Mouse (Mus musculus) forebrain, embryonic 15.5 days (tissue): ENCODE measurements around the gene Myo1a. TPM values are rescaled to one million over a fixed set of nuclear protein-coding genes. Genes with fewer than 3 reads are reported as not detected.

Experiments
- ATAC-seq: fragments of 200-750 bp; cut with Nextera tagmentation; replicated peaks from 2 replicates; pipeline ENCODE4 v1.8.0; 2017; ENCODE audit warnings: mild to moderate bottlenecking, moderate TSS enrichment, moderate library complexity
- H3K27ac ChIP-seq: fragments of 300-500 bp; sonication (generic); replicated peaks from 2 replicates; pipeline ENCODE4 v1.5.1; 2015; ENCODE audit warnings: mild to moderate bottlenecking, inconsistent platforms
- H3K27me3 ChIP-seq: fragments of 300-500 bp; sonication (generic); 2 replicates; pipeline ENCODE4 v1.6.1; 2015; ENCODE audit warnings: inconsistent platforms
- H3K36me3 ChIP-seq: fragments of 300-500 bp; sonication (generic); 2 replicates; pipeline ENCODE4 v1.6.1; 2015; ENCODE audit warnings: mild to moderate bottlenecking, inconsistent platforms
- H3K4me1 ChIP-seq: fragments of 300-500 bp; sonication (generic); 2 replicates; pipeline ENCODE4 v1.6.1; 2015; ENCODE audit warnings: inconsistent platforms
- H3K4me2 ChIP-seq: fragments of 300-500 bp; sonication (generic); replicated peaks from 2 replicates; pipeline ENCODE4 v1.6.1; 2015; ENCODE audit warnings: mild to moderate bottlenecking, inconsistent platforms
- H3K4me3 ChIP-seq: fragments of 300-500 bp; sonication (generic); 2 replicates; pipeline ENCODE4 v1.5.1; 2015; ENCODE audit warnings: mild to moderate bottlenecking, inconsistent platforms
- H3K9ac ChIP-seq: fragments of 300-500 bp; sonication (generic); replicated peaks from 2 replicates; pipeline ENCODE4 v1.6.1; 2015; ENCODE audit warnings: mild to moderate bottlenecking, inconsistent platforms
- H3K9me3 ChIP-seq: fragments of 300-500 bp; sonication (generic); 2 replicates; pipeline ENCODE4 v1.6.1; 2016; ENCODE audit warnings: inconsistent platforms
- whole genome bisulfite sequencing: fragments of 180-500 bp; shearing (Covaris S2); methylation state at CpG from one replicate; pipeline ENCODE4 v1.1.7; 2015; ENCODE audit warnings: mixed read lengths; 5-methylcytosine and 5-hydroxymethylcytosine counted together
- polyA plus RNA-seq: library from polyadenylated mRNA; unstranded; fragments of >200 nt; fragmentation: Nextera tagmentation; extraction: Ambion mirVana; gene quantifications from 2 replicates; pipeline ENCODE4 v1.2.1, GENCODE M21; 2015

Myo1a gene
- polyA plus RNA-seq, 1 experiment from 2014 or later: 1.1 TPM

DNA sequence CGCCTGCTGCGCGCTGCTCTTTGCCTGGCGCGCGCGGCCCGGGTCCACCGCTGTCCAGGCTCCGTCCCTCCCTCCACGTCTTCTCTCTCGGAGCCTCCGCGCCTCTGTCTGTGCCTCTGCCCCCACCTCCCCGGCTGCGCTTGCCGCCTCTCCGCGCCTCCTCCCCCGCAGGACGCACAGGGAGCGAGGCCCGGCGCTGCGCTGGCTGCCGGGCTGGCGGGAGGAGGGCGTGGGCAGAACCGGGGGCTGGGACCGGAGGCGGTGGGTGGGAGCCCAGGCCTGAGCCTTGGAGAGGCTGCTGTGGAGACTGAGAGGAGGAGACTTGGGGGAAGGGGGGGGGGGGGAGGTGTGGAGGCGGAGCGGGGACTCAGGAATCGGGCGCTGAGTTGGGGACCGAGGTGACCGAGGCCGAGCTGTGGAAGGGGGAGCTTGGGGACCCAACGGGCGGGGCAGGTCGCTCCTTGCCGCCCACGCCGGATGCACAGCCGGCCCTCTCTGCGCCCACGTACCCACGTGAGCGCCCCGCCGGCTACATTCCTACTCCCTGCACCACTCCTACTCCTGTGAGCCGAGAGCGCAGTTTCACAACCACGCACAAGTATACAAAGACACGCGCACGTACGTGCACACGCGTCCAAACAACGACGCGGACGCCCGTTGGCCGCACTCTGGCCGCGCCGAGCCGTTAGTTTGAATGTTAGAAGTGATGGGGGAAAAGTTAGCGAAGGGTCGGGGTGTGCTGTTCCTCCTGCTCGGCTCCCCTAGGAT is 38.3 kb upstream of the Myo1a start, which contains the start of gene Nemp1:
TSS of gene Nemp1 (plus strand) at position 401 of the 768 bp plus-strand sequence.
- peaks cover 59% of the 10 kb centered on the region for H3K4me1 ChIP-seq
- peak within 1 kb of the TSS; percentile 63 for H3K9ac ChIP-seq
- peak within 1 kb of the TSS; percentile 88 for H3K4me2 ChIP-seq
- peak; percentile 63 for ATAC-seq
- under 1% methylated on average over 68 of the region's 73 CpGs for WGBS
- H3K9me3 ChIP-seq: no peaks in the 10 kb centered on the region
- no peaks in the 10 kb centered on the region for H3K36me3 ChIP-seq
- peak within 1 kb of the TSS; percentile 76 for H3K27ac ChIP-seq
- H3K4me3 ChIP-seq: peak within 1 kb of the TSS; percentile 64
- peaks cover 50% of the 10 kb centered on the region for H3K27me3 ChIP-seq

DNA sequence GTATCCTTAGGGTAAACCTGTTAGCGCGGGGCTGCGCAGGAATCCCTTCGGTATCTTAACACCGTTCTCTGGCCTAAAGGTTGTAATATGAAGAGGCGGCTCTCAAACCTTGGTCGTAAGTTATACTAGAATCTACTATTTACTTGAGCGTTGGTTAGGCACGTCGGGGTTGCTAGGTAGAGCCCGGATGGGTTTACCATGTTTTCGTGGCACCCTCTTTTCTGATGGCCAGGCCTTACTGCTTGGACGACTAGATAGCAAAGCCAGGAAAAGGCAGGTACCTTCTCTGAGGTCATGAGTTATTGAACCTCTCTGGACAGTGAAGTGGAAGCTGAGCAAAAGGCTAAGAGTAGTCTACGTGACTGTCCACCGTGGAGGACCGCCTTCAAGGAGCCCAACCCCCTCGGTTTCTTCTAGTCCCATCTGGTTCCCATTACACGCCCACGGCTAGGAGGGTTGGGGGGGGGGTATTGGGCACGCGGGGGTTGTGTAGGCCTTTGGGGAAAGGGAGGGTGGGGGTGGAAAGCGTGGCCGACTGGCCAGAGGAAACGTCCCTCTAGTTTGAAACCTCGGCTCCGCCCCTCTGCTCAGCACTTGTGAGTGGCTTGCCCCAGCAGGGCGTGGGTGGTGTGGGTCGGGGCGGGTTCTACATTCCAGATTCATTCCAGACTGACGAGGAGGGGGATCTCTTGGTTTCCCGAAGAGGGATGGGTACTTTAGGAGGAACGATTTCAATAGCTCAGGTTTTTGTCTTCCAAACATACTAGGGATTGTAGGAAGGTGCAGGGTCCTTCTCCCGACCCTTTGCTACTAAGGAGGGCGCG is 37.5 kb upstream of the Myo1a start:
- Histone ChIP-seq H3K9ac (peak overlapping the region; percentile 63), H3K27ac (peak overlapping the region; percentile 76), H3K27me3 (peaks cover 46% of the 10 kb centered on the region), H3K4me1 (peaks cover 51% of the 10 kb centered on the region), H3K4me3 (peak overlapping the region; percentile 64), H3K36me3 (no peaks in the 10 kb centered on the region), H3K9me3 (no peaks in the 10 kb centered on the region), H3K4me2 (peak overlapping the region; percentile 88)
- ATAC-seq: peak; percentile 13; the same call in 1 of the 2 replicates
- 3% methylated on average over 35 of the region's 35 CpGs for WGBS

GRCm38 (mm10) chr10:127668093-127669050 is 36.6 kb upstream of the Myo1a start, which contains the start of gene Nab2:
TSS of gene Nab2 (minus strand) at chr10:127668568.
- ATAC-seq: 0 out of 2 replicates have a peak, but pooled peaks have one; percentile 9
- Histone ChIP-seq H3K27me3 (peaks cover 38% of the 10 kb centered on the region), H3K36me3 (no peaks in the 10 kb centered on the region), H3K4me1 (peaks cover 45% of the 10 kb centered on the region), H3K27ac (peak within 1 kb of the TSS; percentile 76), H3K9me3 (no peaks in the 10 kb centered on the region), H3K4me2 (peak within 1 kb of the TSS; percentile 88), H3K9ac (peak within 1 kb of the TSS; percentile 50), H3K4me3 (peak within 1 kb of the TSS; percentile 64)
- 5% methylated on average over 37 of the region's 40 CpGs for WGBS

- 23% methylated on average over 7 of the region's 7 CpGs for WGBS
- peak overlapping the region; percentile 76; the same call in 1 of the 2 replicates for H3K27ac ChIP-seq
- H3K27me3 ChIP-seq: peaks cover 30% of the 10 kb centered on the region
Measured at GRCm38 (mm10) chr10:127669170-127669569, 35.8 kb upstream of the Myo1a start.

GRCm38 (mm10) chr10:127670185-127670584 is 34.8 kb upstream of the Myo1a start:
- peaks cover 40% of the 10 kb centered on the region for H3K4me1 ChIP-seq
- H3K4me2 ChIP-seq: no peak overlapping the region
- no peak overlapping the region for H3K27ac ChIP-seq
- no peaks in the 10 kb centered on the region for H3K9me3 ChIP-seq
- ATAC-seq: no peak
- H3K9ac ChIP-seq: no peak overlapping the region
- peaks cover 19% of the 10 kb centered on the region for H3K27me3 ChIP-seq
- no peak overlapping the region for H3K4me3 ChIP-seq
- no peaks in the 10 kb centered on the region for H3K36me3 ChIP-seq
- WGBS: 91% methylated on average over 2 of the region's 2 CpGs

More at GRCm38 (mm10) chr10:127669170-127669569, 35.8 kb upstream of the Myo1a start:
- no peaks in the 10 kb centered on the region for H3K36me3 ChIP-seq
- peak overlapping the region; percentile 88 for H3K4me2 ChIP-seq
- H3K9ac ChIP-seq: no peak overlapping the region
- ATAC-seq: no peak
- peaks cover 45% of the 10 kb centered on the region for H3K4me1 ChIP-seq
- H3K4me3 ChIP-seq: 0 out of 2 replicates have a peak overlapping the region, but pooled peaks have one; percentile 64
- H3K9me3 ChIP-seq: no peaks in the 10 kb centered on the region

- no peaks in the 10 kb centered on the region for H3K9me3 ChIP-seq
- peaks cover 9% of the 10 kb centered on the region; the same call in 1 of the 2 replicates for H3K27me3 ChIP-seq
- ATAC-seq: no peak
- H3K4me1 ChIP-seq: peaks cover 33% of the 10 kb centered on the region
- H3K36me3 ChIP-seq: no peaks in the 10 kb centered on the region
- H3K4me3 ChIP-seq: no peak overlapping the region
- H3K4me2 ChIP-seq: no peak overlapping the region
- 47% methylated on average over 2 of the region's 2 CpGs for WGBS
- H3K27ac ChIP-seq: no peak overlapping the region
- H3K9ac ChIP-seq: no peak overlapping the region
Measured at GRCm38 (mm10) chr10:127671276-127671675, 33.7 kb upstream of the Myo1a start.

- Histone ChIP-seq H3K9ac (no peak overlapping the region), H3K36me3 (no peaks in the 10 kb centered on the region), H3K4me2 (no peak overlapping the region), H3K4me3 (no peak overlapping the region), H3K9me3 (no peaks in the 10 kb centered on the region), H3K27me3 (no peaks in the 10 kb centered on the region), H3K4me1 (peaks cover 18% of the 10 kb centered on the region), H3K27ac (no peak overlapping the region)
- 92% methylated on average over 6 of the region's 6 CpGs for WGBS
- ATAC-seq: no peak
Measured at GRCm38 (mm10) chr10:127674046-127674655, 30.8 kb upstream of the Myo1a start.

GRCm38 (mm10) chr10:127674794-127675522 is 30.0 kb upstream of the Myo1a start:
- 85% methylated on average over 8 of the region's 8 CpGs for WGBS
- H3K27ac ChIP-seq: 0 out of 2 replicates have a peak overlapping the region, but pooled peaks have one; percentile 40
- H3K9ac ChIP-seq: no peak overlapping the region
- H3K4me2 ChIP-seq: no peak overlapping the region
- no peaks in the 10 kb centered on the region for H3K36me3 ChIP-seq
- no peaks in the 10 kb centered on the region for H3K27me3 ChIP-seq
- ATAC-seq: no peak
- H3K9me3 ChIP-seq: no peaks in the 10 kb centered on the region
- H3K4me1 ChIP-seq: peaks cover 19% of the 10 kb centered on the region
- H3K4me3 ChIP-seq: no peak overlapping the region

- H3K27ac ChIP-seq: peak overlapping the region; percentile 78
Measured at GRCm38 (mm10) chr10:127675859-127676398, 29.0 kb upstream of the Myo1a start.

More at GRCm38 (mm10) chr10:127675859-127676398, 29.0 kb upstream of the Myo1a start:
- peak overlapping the region; percentile 56 for H3K4me2 ChIP-seq
- H3K9ac ChIP-seq: peak overlapping the region; percentile 45
- peak overlapping the region; percentile 77 for H3K4me3 ChIP-seq
- ATAC-seq: no peak
- H3K4me1 ChIP-seq: peaks cover 19% of the 10 kb centered on the region
- 52% methylated on average over 5 of the region's 5 CpGs for WGBS
- no peaks in the 10 kb centered on the region for H3K36me3 ChIP-seq
- no peaks in the 10 kb centered on the region for H3K27me3 ChIP-seq
- H3K9me3 ChIP-seq: no peaks in the 10 kb centered on the region
